Mouse (Mus musculus) cerebellum, postnatal 10 days (tissue): ENCODE measurements around the gene Nuak1.

Experiments used
- DNase-seq, 2 experiments: peaks; one replicate each; pipeline ENCODE4 v3.0.0; 2021; ENCODE audit warnings: mixed read lengths in 2 of 2

Nuak1 gene

DNA sequence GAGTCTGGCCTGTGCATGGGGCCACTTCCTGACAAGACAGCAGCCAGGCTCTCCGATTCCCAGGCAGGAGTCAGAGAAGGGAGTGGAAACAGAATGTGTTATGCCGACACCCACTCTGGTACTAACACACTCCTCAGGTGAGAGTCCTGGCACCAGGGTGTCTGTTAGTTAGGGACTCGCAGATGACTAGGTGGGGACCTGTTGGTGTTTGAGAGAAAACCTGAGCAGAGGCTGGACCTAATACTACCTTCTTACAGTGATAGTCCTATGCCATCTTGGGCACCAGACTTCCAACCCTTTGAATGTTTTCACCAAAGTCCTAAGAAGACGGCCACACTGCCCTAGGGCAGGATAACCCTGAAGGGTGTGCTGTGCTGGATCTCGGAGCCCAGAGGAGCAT, 111.1 kb downstream of the Nuak1 start:
- no peak for DNase-seq

DNA sequence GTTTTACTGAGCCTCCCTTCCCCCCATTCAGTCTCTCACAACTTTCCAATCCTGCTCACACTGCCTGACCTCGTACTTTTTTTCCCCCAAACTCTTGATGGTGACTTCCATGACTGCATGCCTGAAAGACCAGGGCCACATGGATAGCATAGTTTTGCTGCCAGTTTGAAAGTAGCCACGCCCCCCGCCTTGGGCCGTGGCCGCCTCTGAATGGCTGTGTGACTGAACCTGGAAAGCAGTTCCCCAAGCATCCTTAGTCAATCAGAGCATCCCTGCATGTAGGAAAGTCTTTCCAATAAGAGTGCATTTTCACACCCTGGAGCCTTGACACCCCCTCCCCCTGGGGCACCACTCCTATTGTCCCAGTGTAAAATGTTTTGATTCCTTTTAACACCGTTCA, 116.4 kb downstream of the Nuak1 start:
- DNase-seq, result no peak
